Mouse (Mus musculus) erythroblast, embryonic 14.5 days (primary cell): ENCODE measurements around the gene Ube2c.

Source experiments
- GATA1 ChIP-seq: IDR thresholded peaks from 2 replicates; pipeline ENCODE4 v1.6.1; 2012; ENCODE audit warnings: low read length, inconsistent platforms, mixed read lengths
- TAL1 ChIP-seq: IDR thresholded peaks from 3 replicates; pipeline ENCODE4 v1.6.1; 2012; ENCODE audit warnings: low read length, inconsistent platforms, mixed read lengths

- TF ChIP-seq GATA1 (no peak), TAL1 (no peak)
These were observed 46.4 kb upstream of the Ube2c start for GRCm38 (mm10) chr2:164723276-164723675.
